Mouse (Mus musculus) megakaryocyte progenitor cell, adult 5-6 weeks (primary cell): Measurements from ENCODE around the gene Agps. TPM values are rescaled to one million over a fixed set of nuclear protein-coding genes. Genes with fewer than 3 reads are reported as not detected.
"Not testable (repeated sequence)": the region's sequence is repeated elsewhere in the genome, so short reads cannot be mapped to it uniquely, and the experiment has no call there.

Experiments used
- ATAC-seq: replicated peaks from 2 replicates; pipeline ENCODE4 v1.8.0; 2016; ENCODE audit warnings: mild to moderate bottlenecking, moderate TSS enrichment, inconsistent platforms; ENCODE audit not compliant: poor library complexity
- total RNA-seq, 2 experiments: library from RNA; stranded (forward) in 1 of 2; stranded (reverse) in 1 of 2; fragments of 157-497, 149-512 nt in 1 of 2; fragments of 200-1000 nt in 1 of 2; gene quantifications; 2 replicates each; pipeline versions ENCODE4 v1.2.3 to v1.2.4; 2015 to 2017

Gene Agps
- total RNA-seq, 2 experiments from 2014 or later, result 201 to 225 TPM

DNA sequence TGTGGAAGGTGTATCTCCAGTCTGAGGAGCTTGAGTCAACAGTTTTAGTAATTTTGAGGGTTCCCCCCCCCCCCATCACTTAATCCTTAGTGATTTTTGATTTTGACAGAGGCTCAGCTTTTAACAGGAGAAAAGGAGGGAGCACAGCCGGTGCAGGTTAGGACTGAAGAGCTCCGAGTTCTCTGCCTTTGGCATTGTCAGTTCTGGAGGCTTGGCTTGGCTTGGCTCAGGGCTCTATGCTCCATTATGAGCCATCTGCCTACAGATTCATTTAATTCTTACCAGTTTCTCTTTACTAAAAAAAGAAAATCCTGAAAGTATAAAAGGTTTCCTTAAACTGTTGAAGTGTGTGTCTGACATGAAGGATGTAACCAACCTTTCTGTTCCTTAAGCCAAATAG lies 97.2 kb downstream of the Agps start:
- no peak for ATAC-seq

GRCm38 (mm10) chr2:75929786-75930444 lies 97.9 kb downstream of the Agps start:
- ATAC-seq, result no peak

- no peak for ATAC-seq
Observed at GRCm38 (mm10) chr2:75930941-75931340, 99.0 kb downstream of the Agps start.

- ATAC-seq, result no peak
Observed at GRCm38 (mm10) chr2:75933541-75933940, 101.6 kb downstream of the Agps start.

DNA sequence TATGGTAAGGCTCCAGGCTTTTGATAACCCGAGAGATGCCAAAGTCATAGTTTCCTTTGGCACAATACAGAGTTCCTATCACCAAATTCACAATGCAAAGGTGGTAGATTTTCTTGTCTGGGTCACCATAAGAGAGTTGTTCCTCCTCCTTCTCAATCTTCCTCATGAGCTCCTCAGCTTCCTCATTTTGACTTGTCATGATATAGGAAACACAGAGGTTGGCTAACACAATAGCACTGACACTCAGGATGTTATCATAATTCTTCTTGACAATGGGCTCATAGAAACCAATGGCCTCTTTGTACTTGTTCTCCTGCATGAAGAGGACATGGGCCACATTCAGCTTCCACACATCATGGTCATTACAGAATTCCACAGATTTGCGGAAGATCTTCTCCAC lies 104.7 kb downstream of the Agps start:
- ATAC-seq, result peak; percentile 54; the same call in 1 of the 2 replicates

- ATAC-seq, result not testable (repeated sequence)
Observed at GRCm38 (mm10) chr2:75937520-75938116, 105.6 kb downstream of the Agps start.

GRCm38 (mm10) chr2:75938117-75939063 lies 106.4 kb downstream of the Agps start, which contains the start of gene Ttc30b:
TSS of gene Ttc30b (minus strand) at chr2:75938585.
- ATAC-seq, result peak; percentile 91

- ATAC-seq, result no peak
Observed at GRCm38 (mm10) chr2:75950685-75951084, 118.7 kb downstream of the Agps start.

DNA sequence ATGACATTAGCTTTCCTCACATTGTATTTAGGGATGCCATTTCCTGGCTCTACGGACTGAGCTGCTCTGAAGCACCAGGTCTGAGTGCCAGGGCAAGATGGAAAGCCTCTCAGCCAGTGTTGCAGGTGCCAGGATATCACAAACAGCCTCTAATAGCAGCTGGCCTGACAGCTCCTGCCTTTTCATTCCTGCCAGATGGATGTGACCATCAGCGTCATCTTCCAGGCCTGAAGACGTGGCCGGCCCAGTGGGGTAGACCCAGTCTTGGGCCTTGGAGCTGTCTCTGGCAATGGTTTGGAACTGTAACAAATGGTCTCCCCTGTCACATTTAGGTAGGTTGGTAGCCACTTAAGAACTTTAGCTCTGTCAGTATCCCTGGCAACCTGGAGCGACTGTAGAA lies 121.3 kb downstream of the Agps start:
- no peak for ATAC-seq

- no peak for ATAC-seq
Observed at GRCm38 (mm10) chr2:75955709-75956108, 123.7 kb downstream of the Agps start.

DNA sequence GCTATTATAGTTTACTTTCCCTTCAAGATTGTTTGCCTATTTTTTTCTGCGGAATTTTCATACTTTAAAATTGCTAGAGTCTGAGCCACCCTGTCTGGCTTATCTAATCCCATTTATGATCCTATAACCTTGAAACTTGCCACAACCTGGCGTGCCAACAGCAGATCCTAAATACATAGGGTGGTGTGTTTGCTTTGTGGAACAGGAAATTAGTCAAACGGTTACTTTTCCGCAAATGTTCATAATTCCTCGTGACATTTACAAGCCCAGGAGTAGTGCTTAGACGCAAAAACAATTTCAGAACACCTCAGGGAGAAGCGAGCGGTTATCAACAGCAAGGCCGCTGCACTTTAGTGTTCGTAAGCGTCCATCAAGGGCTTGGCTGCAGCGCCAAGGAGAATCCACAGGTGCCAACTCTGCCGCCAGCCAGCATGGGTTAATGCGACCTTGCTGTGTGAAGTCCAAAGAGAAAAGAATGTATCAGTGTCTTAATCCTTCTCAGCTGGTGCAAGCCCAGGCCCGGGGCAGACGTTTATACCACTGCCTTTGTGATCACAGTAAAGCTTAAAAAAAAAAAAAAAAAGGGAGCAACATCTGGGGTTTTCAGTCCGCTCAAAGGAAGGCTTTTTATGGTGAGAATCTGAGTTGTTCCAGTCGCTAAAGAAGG lies 127.3 kb downstream of the Agps start:
- ATAC-seq, result no peak

DNA sequence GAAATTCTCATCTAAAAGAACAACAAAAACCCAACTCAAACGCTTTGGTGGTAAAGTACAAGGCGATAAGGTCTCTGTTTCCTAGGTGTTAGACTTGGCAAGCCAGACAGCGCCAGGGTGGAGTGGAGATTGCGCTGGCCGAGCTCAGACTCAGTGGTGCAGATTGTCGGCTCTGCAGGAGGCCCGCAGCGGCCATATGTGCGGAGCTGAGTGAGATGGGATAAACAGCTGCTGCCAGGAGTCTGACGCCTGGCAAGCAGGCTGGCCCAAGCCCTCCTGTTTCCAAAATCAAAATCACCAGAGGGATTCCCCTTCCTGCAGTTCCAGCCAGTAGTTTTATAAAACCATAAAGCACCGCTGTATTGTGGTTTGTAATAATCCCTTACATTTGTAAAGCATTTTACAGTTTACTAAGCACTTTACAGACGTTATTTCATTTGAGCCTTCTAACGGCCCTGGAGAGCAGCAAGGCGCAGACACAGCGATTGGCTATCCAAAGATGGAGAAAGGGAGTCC lies 127.9 kb downstream of the Agps start:
- no peak for ATAC-seq

DNA sequence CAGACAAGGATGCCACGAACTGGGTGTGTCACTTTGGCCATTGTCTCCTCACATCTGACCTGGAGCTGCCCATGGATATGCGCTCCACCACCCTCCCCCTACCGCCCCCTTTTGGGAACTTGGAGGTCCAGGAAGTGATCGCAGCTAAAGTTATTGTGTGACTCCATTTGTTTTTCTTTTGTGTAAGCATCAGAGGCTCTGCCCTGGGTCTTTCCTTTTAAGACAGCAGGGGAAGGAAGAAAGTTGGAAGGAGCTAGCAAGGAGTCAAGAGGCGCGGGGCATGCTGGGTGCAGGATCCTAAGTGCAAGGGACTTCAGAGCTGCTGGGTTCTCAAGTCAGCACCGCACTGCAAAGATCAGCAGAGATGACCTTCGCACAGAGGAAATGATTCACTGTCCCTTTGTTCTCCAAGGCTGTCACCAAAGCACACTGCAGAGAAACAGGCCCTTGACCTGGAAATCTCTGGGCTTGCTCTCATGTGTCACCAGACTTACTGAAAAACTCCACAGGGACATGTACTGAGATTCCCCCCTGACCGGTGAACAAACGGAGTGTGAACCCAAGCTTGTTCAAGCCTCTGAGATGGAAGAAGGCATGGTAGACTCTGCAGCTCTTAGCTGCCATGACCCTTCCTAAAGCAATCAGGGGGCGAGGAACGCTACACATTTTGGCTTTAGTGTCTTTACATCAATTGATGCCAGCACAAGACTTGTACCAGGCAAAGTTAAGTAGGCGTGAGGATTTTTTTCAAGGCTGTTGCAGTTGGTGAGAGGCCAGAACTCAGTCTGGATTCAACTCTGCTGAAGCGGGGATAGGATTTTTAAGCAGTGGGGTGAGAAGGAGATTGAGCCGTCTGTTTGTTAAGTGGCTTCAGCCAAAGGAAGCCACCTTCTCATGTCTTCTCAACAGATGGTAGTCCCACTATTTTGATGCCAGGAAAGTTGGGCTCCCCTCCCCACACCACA lies 128.7 kb downstream of the Agps start:
- ATAC-seq, result no peak

DNA sequence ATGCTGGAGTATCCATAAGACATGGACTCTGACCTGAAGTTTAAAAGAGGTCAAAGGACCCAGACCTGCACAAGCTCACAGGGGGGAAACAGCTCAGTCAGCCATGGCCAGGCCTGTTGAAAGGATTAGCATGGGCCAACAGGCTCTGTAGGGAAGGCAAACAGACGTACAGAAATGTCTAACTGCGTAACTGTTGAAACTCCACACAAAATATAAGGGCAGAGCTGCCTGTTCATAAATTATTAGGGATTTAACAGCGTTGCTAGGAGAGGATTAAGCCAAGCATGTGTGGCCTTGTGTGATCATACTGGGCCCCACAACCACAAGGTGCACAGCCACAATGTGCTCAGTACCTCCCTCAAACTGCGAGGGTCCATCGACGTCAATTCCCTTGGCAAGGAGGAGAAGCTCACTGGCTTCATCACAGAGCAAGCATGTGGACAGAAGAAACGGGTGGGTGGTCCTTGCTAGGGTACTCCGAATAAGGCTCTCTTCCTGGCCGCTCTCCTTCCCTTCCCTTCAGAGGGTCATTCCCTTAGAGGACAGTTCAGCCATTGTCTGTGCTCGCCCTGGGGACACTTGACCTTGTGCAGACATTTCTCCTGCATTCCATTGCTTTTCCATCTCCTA lies 131.3 kb downstream of the Agps start:
- ATAC-seq, result no peak

DNA sequence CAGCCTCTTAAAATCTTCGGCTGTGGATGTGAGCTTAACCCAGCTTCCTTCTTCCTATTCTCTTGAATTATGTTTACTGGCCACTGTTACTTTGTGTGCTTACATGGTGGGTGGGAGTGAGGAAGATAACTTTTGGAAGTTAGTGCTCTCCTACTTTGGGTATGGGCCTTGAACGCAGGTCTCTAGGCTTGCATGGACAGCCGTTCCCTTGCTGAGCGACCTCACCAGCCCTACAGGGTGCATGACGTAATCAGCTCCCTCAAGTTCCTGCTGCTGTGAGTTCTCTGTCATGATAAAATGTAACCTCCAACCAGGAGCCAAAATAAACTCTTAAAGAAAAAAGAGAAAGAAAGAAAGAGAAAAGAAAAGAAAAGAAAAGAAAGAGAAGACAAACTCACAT lies 132.1 kb downstream of the Agps start:
- peak; percentile 42; the same call in 1 of the 2 replicates for ATAC-seq

DNA sequence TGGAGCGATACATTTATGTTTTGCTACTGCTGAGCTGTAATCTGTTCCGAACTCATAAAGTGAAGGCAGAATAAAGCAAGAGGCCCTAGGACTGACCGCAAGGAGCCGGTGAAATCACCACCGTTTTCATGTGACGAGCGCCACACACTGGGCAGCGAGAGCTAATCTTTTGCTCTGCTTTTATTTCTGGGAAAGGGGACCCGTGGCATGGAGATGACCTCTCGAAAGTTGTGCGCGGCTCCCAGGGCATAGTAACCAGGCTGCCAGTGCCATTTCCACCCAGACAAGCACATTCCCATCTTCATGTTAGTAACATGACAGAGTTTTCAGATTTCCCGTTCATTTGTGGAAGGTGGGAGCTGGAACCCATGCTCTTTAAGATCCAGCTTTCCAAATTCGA lies 132.5 kb downstream of the Agps start:
- ATAC-seq, result peak; percentile 84

- peak; percentile 82 for ATAC-seq
Observed at GRCm38 (mm10) chr2:75964972-75965371, 133.0 kb downstream of the Agps start.

DNA sequence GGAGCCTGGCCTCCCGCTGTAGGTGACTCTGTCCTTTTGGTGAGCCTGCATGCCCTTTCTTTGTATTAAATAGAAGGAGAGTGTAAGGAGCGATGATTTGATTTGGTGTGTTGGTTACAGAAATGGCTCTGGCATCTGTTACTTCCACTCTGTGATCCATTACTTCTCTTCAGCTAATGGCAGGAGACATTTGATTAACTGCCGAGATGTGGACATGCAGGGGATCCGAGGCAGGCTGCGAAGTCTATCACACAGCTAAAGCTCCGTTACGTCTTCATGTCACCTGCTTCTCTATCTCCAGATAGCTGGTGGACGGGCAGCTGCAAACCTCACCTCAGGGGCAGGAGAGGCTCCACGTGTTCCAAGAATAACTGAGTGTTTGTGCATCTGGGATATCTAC lies 142.2 kb downstream of the Agps start:
- ATAC-seq, result no peak

DNA sequence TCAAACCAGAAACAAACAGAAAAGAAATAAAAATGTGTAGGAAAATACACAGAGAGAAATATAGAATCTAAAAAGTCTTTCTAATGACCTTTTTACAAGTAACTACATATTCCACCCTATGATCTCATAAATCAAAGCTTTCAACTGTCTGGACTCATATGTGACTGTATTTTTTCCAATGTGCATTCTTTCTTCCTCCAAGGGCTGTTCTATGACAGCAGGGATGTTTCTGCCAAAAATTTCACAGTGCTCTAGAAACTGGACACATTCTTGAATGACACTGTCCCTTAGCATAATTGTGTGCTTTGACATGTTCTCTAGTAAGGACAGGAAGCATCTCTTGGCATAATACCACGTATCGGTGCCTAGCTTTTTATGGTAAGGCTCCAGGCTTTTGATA lies 144.1 kb downstream of the Agps start:
- not testable (repeated sequence) for ATAC-seq
